Mouse (Mus musculus): ENCODE data around the gene Net1. TPM values are rescaled to one million over a fixed set of nuclear protein-coding genes. Genes with fewer than 3 reads are reported as not detected.

Net1 gene
- total RNA-seq, 1 experiment, result 21.1 TPM

DNA sequence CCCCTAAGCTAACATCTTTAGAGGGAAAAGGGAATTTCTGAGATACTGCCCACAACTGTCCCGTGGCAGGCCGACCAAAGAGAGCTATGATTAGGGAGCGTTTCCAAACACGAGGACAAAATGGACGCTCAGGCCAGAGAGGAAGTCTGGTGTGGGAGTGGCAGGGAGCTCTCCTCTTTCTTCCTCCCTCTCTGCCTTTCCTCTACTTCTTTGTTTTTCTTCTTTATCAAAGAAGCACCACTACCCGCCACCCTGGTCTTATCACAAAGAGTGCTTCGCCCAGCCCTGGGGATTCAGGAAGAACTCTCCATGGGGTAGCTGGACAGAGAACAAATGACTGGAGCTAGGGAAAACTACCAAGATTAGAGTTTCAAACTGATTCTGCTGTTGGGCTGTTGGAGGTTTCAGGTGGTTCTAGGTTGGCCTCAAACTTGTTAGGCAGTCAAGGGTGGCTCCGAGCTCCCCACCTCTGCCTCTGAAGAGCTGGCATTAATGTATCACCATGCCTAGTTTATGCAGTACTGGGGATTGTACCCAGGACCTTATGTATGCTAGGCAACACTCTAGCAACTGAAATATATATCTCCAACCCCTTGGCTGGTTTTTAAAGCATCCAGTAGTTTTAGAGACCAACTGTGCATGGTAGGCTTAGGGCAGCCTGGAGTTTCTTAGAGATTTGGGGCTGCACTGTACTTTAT lies 51.5 kb downstream of the Net1 start:
- TF ChIP-seq MAFK (IDR thresholded peaks at IDR 0.05; ENCODE audit: insufficient read depth, low read depth, low read length), result no peak
- no peak for TF ChIP-seq ZC3H11A (IDR thresholded peaks at IDR 0.05; ENCODE audit: borderline replicate concordance, low read depth, low read length)
- TF ChIP-seq HCFC1 (IDR thresholded peaks at IDR 0.05; ENCODE audit: borderline replicate concordance, insufficient read depth, low read length), result no peak
- no peak for TF ChIP-seq CHD2 (IDR thresholded peaks at IDR 0.05; ENCODE audit: low read depth, low read length)
- TF ChIP-seq ZNF384 (IDR thresholded peaks at IDR 0.05; ENCODE audit: low read depth, low read length), result no peak
- H3K4me1 ChIP-seq (ENCODE audit: control insufficient read depth in 2 of 2, insufficient read depth in 2 of 2, low read length in 2 of 2, poor library complexity in 1 of 2), result peaks cover 0 to 8% of the 10 kb centered on the region in 2 experiments; a peak in 1 of 4 replicates
- no peak overlapping the region for H3K9ac ChIP-seq (ENCODE audit: insufficient read depth, low read depth, low read length, poor library complexity, severe bottlenecking)
- in situ Hi-C loops (cut with MboI; ENCODE audit: low sequenced_read_pairs in 2 of 2, unreplicated experiment in 2 of 2), result no loop called here
- no peak overlapping the region for H3K27ac ChIP-seq (ENCODE audit: insufficient read depth, low read depth, low read length, poor library complexity, severe bottlenecking)
- H3K36me3 ChIP-seq (ENCODE audit: control insufficient read depth, insufficient read depth, low read length, poor library complexity, severe bottlenecking), result no peaks in the 10 kb centered on the region
- no peak overlapping the region for H3K4me3 ChIP-seq (ENCODE audit: insufficient read depth in 1 of 2, low read depth in 1 of 2, low read length in 2 of 2, poor library complexity in 1 of 2, severe bottlenecking in 1 of 2)
- DNase-seq (ENCODE audit: low read depth, low spot score), result no peak
- H3K9me3 ChIP-seq (ENCODE audit: control insufficient read depth, insufficient read depth, low read depth, low read length), result no peaks in the 10 kb centered on the region

GRCm38 (mm10) chr13:3865648-3866354 lies 52.2 kb downstream of the Net1 start:
- Histone ChIP-seq H3K9ac (ENCODE audit: insufficient read depth, low read depth, low read length, poor library complexity, severe bottlenecking) (no peak overlapping the region), H3K4me3 (ENCODE audit: insufficient read depth in 1 of 2, low read depth in 1 of 2, low read length in 2 of 2, poor library complexity in 1 of 2, severe bottlenecking in 1 of 2) (no peak overlapping the region), H3K36me3 (ENCODE audit: control insufficient read depth, insufficient read depth, low read length, poor library complexity, severe bottlenecking) (no peaks in the 10 kb centered on the region), H3K27ac (ENCODE audit: insufficient read depth, low read depth, low read length, poor library complexity, severe bottlenecking) (no peak overlapping the region), H3K4me1 (ENCODE audit: control insufficient read depth in 2 of 2, insufficient read depth in 2 of 2, low read length in 2 of 2, poor library complexity in 1 of 2) (peaks cover 0 to 8% of the 10 kb centered on the region in 2 experiments; a peak in 1 of 4 replicates), H3K9me3 (ENCODE audit: control insufficient read depth, insufficient read depth, low read depth, low read length) (no peaks in the 10 kb centered on the region)
- no peak for DNase-seq (ENCODE audit: low read depth, low spot score)
- in situ Hi-C loops (cut with MboI; ENCODE audit: low sequenced_read_pairs in 2 of 2, unreplicated experiment in 2 of 2), result no loop called here
- TF ChIP-seq MAFK (IDR thresholded peaks at IDR 0.05; ENCODE audit: insufficient read depth, low read depth, low read length) (no peak), CHD2 (IDR thresholded peaks at IDR 0.05; ENCODE audit: low read depth, low read length) (no peak), HCFC1 (IDR thresholded peaks at IDR 0.05; ENCODE audit: borderline replicate concordance, insufficient read depth, low read length) (no peak), ZC3H11A (IDR thresholded peaks at IDR 0.05; ENCODE audit: borderline replicate concordance, low read depth, low read length) (no peak), ZNF384 (IDR thresholded peaks at IDR 0.05; ENCODE audit: low read depth, low read length) (no peak)

- H3K4me3 ChIP-seq (ENCODE audit: insufficient read depth in 1 of 2, low read depth in 1 of 2, low read length in 2 of 2, poor library complexity in 1 of 2, severe bottlenecking in 1 of 2), result no peak overlapping the region
- H3K9ac ChIP-seq (ENCODE audit: insufficient read depth, low read depth, low read length, poor library complexity, severe bottlenecking), result no peak overlapping the region
- in situ Hi-C loops (cut with MboI; ENCODE audit: low sequenced_read_pairs in 2 of 2, unreplicated experiment in 2 of 2), result no loop called here
- no peaks in the 10 kb centered on the region for H3K9me3 ChIP-seq (ENCODE audit: control insufficient read depth, insufficient read depth, low read depth, low read length)
- no peaks in the 10 kb centered on the region for H3K36me3 ChIP-seq (ENCODE audit: control insufficient read depth, insufficient read depth, low read length, poor library complexity, severe bottlenecking)
- no peak for DNase-seq (ENCODE audit: low read depth, low spot score)
- TF ChIP-seq ZNF384 (IDR thresholded peaks at IDR 0.05; ENCODE audit: low read depth, low read length) (no peak), ZC3H11A (IDR thresholded peaks at IDR 0.05; ENCODE audit: borderline replicate concordance, low read depth, low read length) (no peak)
- H3K4me1 ChIP-seq (ENCODE audit: control insufficient read depth in 2 of 2, insufficient read depth in 2 of 2, low read length in 2 of 2, poor library complexity in 1 of 2), result peaks cover 0 to 8% of the 10 kb centered on the region in 2 experiments; a peak in 1 of 4 replicates
- no peak overlapping the region for H3K27ac ChIP-seq (ENCODE audit: insufficient read depth, low read depth, low read length, poor library complexity, severe bottlenecking)
Observed at GRCm38 (mm10) chr13:3862922-3863580, 55.0 kb downstream of the Net1 start.

GRCm38 (mm10) chr13:3862325-3862724 lies 55.7 kb downstream of the Net1 start:
- Histone ChIP-seq H3K9ac (ENCODE audit: insufficient read depth, low read depth, low read length, poor library complexity, severe bottlenecking) (no peak overlapping the region), H3K36me3 (ENCODE audit: control insufficient read depth, insufficient read depth, low read length, poor library complexity, severe bottlenecking) (no peaks in the 10 kb centered on the region), H3K4me1 (ENCODE audit: control insufficient read depth in 2 of 2, insufficient read depth in 2 of 2, low read length in 2 of 2, poor library complexity in 1 of 2) (peaks cover 0 to 8% of the 10 kb centered on the region in 2 experiments; a peak in 1 of 4 replicates), H3K27ac (ENCODE audit: insufficient read depth, low read depth, low read length, poor library complexity, severe bottlenecking) (no peak overlapping the region), H3K4me3 (ENCODE audit: insufficient read depth in 1 of 2, low read depth in 1 of 2, low read length in 2 of 2, poor library complexity in 1 of 2, severe bottlenecking in 1 of 2) (no peak overlapping the region), H3K9me3 (ENCODE audit: control insufficient read depth, insufficient read depth, low read depth, low read length) (no peaks in the 10 kb centered on the region)
- TF ChIP-seq ZNF384 (IDR thresholded peaks at IDR 0.05; ENCODE audit: low read depth, low read length) (no peak), ZC3H11A (IDR thresholded peaks at IDR 0.05; ENCODE audit: borderline replicate concordance, low read depth, low read length) (no peak), CHD2 (IDR thresholded peaks at IDR 0.05; ENCODE audit: low read depth, low read length) (no peak), HCFC1 (IDR thresholded peaks at IDR 0.05; ENCODE audit: borderline replicate concordance, insufficient read depth, low read length) (no peak), MAFK (IDR thresholded peaks at IDR 0.05; ENCODE audit: insufficient read depth, low read depth, low read length) (no peak)
- no peak for DNase-seq (ENCODE audit: low read depth, low spot score)
- in situ Hi-C loops (cut with MboI; ENCODE audit: low sequenced_read_pairs in 2 of 2, unreplicated experiment in 2 of 2), result no loop called here
